Mouse (Mus musculus) intestine, postnatal 0 days (tissue): Measurements from ENCODE around the gene Pithd1. TPM values are rescaled to one million over a fixed set of nuclear protein-coding genes. Genes with fewer than 3 reads are reported as not detected.

ENCODE experiments used
- ATAC-seq: fragments of 200-750 bp; cut with Nextera tagmentation; 2 replicates; pipeline ENCODE4 v1.8.0; 2017; ENCODE audit warnings: mild to moderate bottlenecking, moderate TSS enrichment, moderate library complexity
- H3K27ac ChIP-seq: fragments of 300-500 bp; sonication (generic); 2 replicates; pipeline ENCODE4 v1.5.1; 2014; ENCODE audit warnings: mild to moderate bottlenecking, low read depth, low read length, moderate library complexity
- H3K27me3 ChIP-seq: fragments of 300-500 bp; sonication (generic); replicated peaks from 2 replicates; pipeline ENCODE4 v1.6.1; 2014; ENCODE audit warnings: low read length, mixed read lengths; ENCODE audit not compliant: control insufficient read depth, insufficient read depth
- H3K36me3 ChIP-seq: fragments of 300-500 bp; sonication (generic); 2 replicates; pipeline ENCODE4 v1.6.1; 2014; ENCODE audit warnings: mild to moderate bottlenecking, moderate library complexity; ENCODE audit not compliant: control insufficient read depth, insufficient read depth
- H3K4me1 ChIP-seq: fragments of 300-500 bp; sonication (generic); replicated peaks from 2 replicates; pipeline ENCODE4 v1.6.1; 2014; ENCODE audit warnings: antibody characterized with exemption, low read length, mixed read lengths; ENCODE audit not compliant: control insufficient read depth, insufficient read depth
- H3K4me2 ChIP-seq: fragments of 300-500 bp; sonication (generic); replicated peaks from 2 replicates; pipeline ENCODE4 v1.6.1; 2014; ENCODE audit warnings: low read depth, mild to moderate bottlenecking, moderate library complexity
- H3K4me3 ChIP-seq: fragments of 300-500 bp; sonication (generic); 2 replicates; pipeline ENCODE4 v1.5.1; 2014; ENCODE audit warnings: low read depth, low read length
- H3K9ac ChIP-seq: fragments of 300-500 bp; sonication (generic); 2 replicates; pipeline ENCODE4 v1.6.1; 2014; ENCODE audit warnings: mild to moderate bottlenecking, low read depth, low read length
- H3K9me3 ChIP-seq: fragments of 300-500 bp; sonication (generic); 2 replicates; pipeline ENCODE4 v1.6.1; 2016; ENCODE audit warnings: mixed run types; ENCODE audit not compliant: control insufficient read depth
- CTCF ChIP-seq: sonication (generic); IDR thresholded peaks from 2 replicates; pipeline ENCODE4 v1.5.1; 2016; ENCODE audit warnings: low read depth, mild to moderate bottlenecking, control low read depth, antibody characterized with exemption, moderate library complexity
- WGBS: fragments of 180-500 bp; shearing (Covaris S2); extraction: QIAGEN DNeasy Blood & Tissue Kit; methylation state at CpG from one replicate; pipeline ENCODE4 v1.1.7; 2014; 5-methylcytosine and 5-hydroxymethylcytosine counted together
- polyA plus RNA-seq: library from polyadenylated mRNA; unstranded; fragments of >200 nt; fragmentation: Nextera tagmentation; extraction: Ambion mirVana; gene quantifications from 2 replicates; pipeline ENCODE4 v1.2.1, GENCODE M21; 2015

The Pithd1 gene
- polyA plus RNA-seq, 1 experiment from 2014 or later: 57.7 TPM

GRCm38 (mm10) chr4:135949475-135949874, 37.6 kb downstream of the Pithd1 start:
- Histone ChIP-seq H3K36me3 (peaks cover 20% of the 10 kb centered on the region), H3K9me3 (no peaks in the 10 kb centered on the region), H3K4me2 (no peak overlapping the region), H3K9ac (no peak overlapping the region), H3K27ac (no peak overlapping the region), H3K27me3 (no peaks in the 10 kb centered on the region), H3K4me3 (no peak overlapping the region), H3K4me1 (0 out of 2 replicates have a peak, but pooled peaks cover 6% of the 10 kb centered on the region)
- no peak for TF ChIP-seq CTCF
- no peak for ATAC-seq
- WGBS: 77% methylated on average over 10 of the region's 10 CpGs

- Histone ChIP-seq H3K27ac (no peak overlapping the region; the same call in 1 of the 2 replicates), H3K27me3 (no peaks in the 10 kb centered on the region), H3K9me3 (no peaks in the 10 kb centered on the region), H3K4me1 (0 out of 2 replicates have a peak, but pooled peaks cover 6% of the 10 kb centered on the region), H3K4me2 (peak overlapping the region; percentile 89), H3K4me3 (no peak overlapping the region), H3K9ac (no peak overlapping the region; the same call in 1 of the 2 replicates), H3K36me3 (peaks cover 14% of the 10 kb centered on the region)
- ATAC-seq: no peak
- WGBS: 70% methylated on average over 8 of the region's 8 CpGs
- TF ChIP-seq CTCF: no peak
Observed at GRCm38 (mm10) chr4:135948142-135948541, 38.9 kb downstream of the Pithd1 start.

GRCm38 (mm10) chr4:135946659-135947301, 40.3 kb downstream of the Pithd1 start:
- Histone ChIP-seq H3K4me3 (peak overlapping the region; percentile 73), H3K4me2 (peak overlapping the region; percentile 89), H3K27ac (peak overlapping the region; percentile 87), H3K27me3 (no peaks in the 10 kb centered on the region), H3K9me3 (no peaks in the 10 kb centered on the region), H3K36me3 (peaks cover 6% of the 10 kb centered on the region), H3K9ac (peak overlapping the region; percentile 78), H3K4me1 (0 out of 2 replicates have a peak, but pooled peaks cover 6% of the 10 kb centered on the region)
- under 1% methylated on average over 28 of the region's 28 CpGs for WGBS
- peak; percentile 17 for ATAC-seq
- TF ChIP-seq CTCF: no peak

- H3K4me3 ChIP-seq: peak within 1 kb of the TSS; percentile 73
- 0 out of 2 replicates have a peak, but pooled peaks cover 6% of the 10 kb centered on the region for H3K4me1 ChIP-seq
- no peaks in the 10 kb centered on the region for H3K27me3 ChIP-seq
- no peak for TF ChIP-seq CTCF
- WGBS: 0% methylated on average over 23 of the region's 23 CpGs
- H3K9ac ChIP-seq: peak within 1 kb of the TSS; percentile 78
- no peaks in the 10 kb centered on the region for H3K9me3 ChIP-seq
- H3K36me3 ChIP-seq: peaks cover under 1% of the 10 kb centered on the region; the same call in 1 of the 2 replicates
- peak within 1 kb of the TSS; percentile 89 for H3K4me2 ChIP-seq
- peak within 1 kb of the TSS; percentile 87 for H3K27ac ChIP-seq
- ATAC-seq: peak; percentile 79
Observed at GRCm38 (mm10) chr4:135946278-135946658, 40.8 kb downstream of the Pithd1 start, which contains the start of gene Hmgcl. Gene Hmgcl, plus strand, starts transcription at chr4:135946448.

GRCm38 (mm10) chr4:135945706-135946105, 41.4 kb downstream of the Pithd1 start:
- TF ChIP-seq CTCF: no peak
- H3K9ac ChIP-seq: no peak overlapping the region

GRCm38 (mm10) chr4:135943389-135943788, 43.7 kb downstream of the Pithd1 start:
- Histone ChIP-seq H3K4me3 (no peak overlapping the region), H3K27me3 (no peaks in the 10 kb centered on the region), H3K9me3 (no peaks in the 10 kb centered on the region), H3K4me1 (0 out of 2 replicates have a peak, but pooled peaks cover 6% of the 10 kb centered on the region), H3K4me2 (no peak overlapping the region), H3K9ac (no peak overlapping the region), H3K27ac (no peak overlapping the region; the same call in 1 of the 2 replicates), H3K36me3 (peaks cover 24% of the 10 kb centered on the region)
- TF ChIP-seq CTCF: no peak
- no peak for ATAC-seq
- 52% methylated on average over 4 of the region's 4 CpGs for WGBS

More at GRCm38 (mm10) chr4:135945706-135946105, 41.4 kb downstream of the Pithd1 start:
- ATAC-seq: peak; percentile 7; the same call in 1 of the 2 replicates
- peaks cover 4% of the 10 kb centered on the region for H3K36me3 ChIP-seq
- peak overlapping the region; percentile 46; the same call in 1 of the 2 replicates for H3K27ac ChIP-seq
- 67% methylated on average over 10 of the region's 10 CpGs for WGBS
- H3K4me2 ChIP-seq: peak overlapping the region; percentile 89
- H3K4me1 ChIP-seq: 0 out of 2 replicates have a peak, but pooled peaks cover 6% of the 10 kb centered on the region
- H3K27me3 ChIP-seq: no peaks in the 10 kb centered on the region
- H3K9me3 ChIP-seq: no peaks in the 10 kb centered on the region
- H3K4me3 ChIP-seq: peak overlapping the region; percentile 73
